Mouse (Mus musculus) activated CD4-positive, CD25-positive, alpha-beta regulatory T cell, adult 4 months (primary cell): ENCODE data around the gene Kctd19. TPM values are rescaled to one million over a fixed set of nuclear protein-coding genes. Genes with fewer than 3 reads are reported as not detected.
A peak's percentile ranks its signal among the peaks of the same experiment; 100 is the strongest.

Source experiments
- ATAC-seq: one replicate; pipeline ENCODE4 v1.8.0; 2017
- polyA plus RNA-seq, 2 experiments: library from polyadenylated mRNA; unstranded; fragments of 100-300 nt; shearing (Covaris generic); gene quantifications; one replicate each; pipeline ENCODE4 v1.2.1; 2017

The Kctd19 gene
- polyA plus RNA-seq, 2 experiments from 2014 or later: not detected

- ATAC-seq: no peak
These were observed 56.6 kb downstream of the Kctd19 start for GRCm38 (mm10) chr8:105356681-105357080.

GRCm38 (mm10) chr8:105355179-105356024 is 57.9 kb downstream of the Kctd19 start:
- no peak for ATAC-seq

GRCm38 (mm10) chr8:105354549-105354948 is 58.8 kb downstream of the Kctd19 start:
- ATAC-seq: no peak

GRCm38 (mm10) chr8:105353583-105354135 is 59.6 kb downstream of the Kctd19 start:
- no peak for ATAC-seq

GRCm38 (mm10) chr8:105350186-105350585 is 63.1 kb downstream of the Kctd19 start:
- no peak for ATAC-seq

GRCm38 (mm10) chr8:105349096-105349771 is 64.1 kb downstream of the Kctd19 start:
- no peak for ATAC-seq

- peak; percentile 3 for ATAC-seq
These were observed 64.7 kb downstream of the Kctd19 start, which contains the start of gene Slc9a5 for GRCm38 (mm10) chr8:105348450-105349095. Gene Slc9a5 (plus strand): TSS chr8:105348843.

- peak; percentile 89 for ATAC-seq
These were observed 65.7 kb downstream of the Kctd19 start, which contains the start of gene Fhod1 for GRCm38 (mm10) chr8:105347428-105348221. Gene Fhod1 (minus strand): TSS chr8:105347953.

- no peak for ATAC-seq
These were observed 66.5 kb downstream of the Kctd19 start for GRCm38 (mm10) chr8:105346611-105347427.

GRCm38 (mm10) chr8:105345061-105345975 is 68.0 kb downstream of the Kctd19 start:
- no peak for ATAC-seq

- no peak for ATAC-seq
These were observed 69.3 kb downstream of the Kctd19 start for GRCm38 (mm10) chr8:105343791-105344574.

- ATAC-seq: no peak
These were observed 70.5 kb downstream of the Kctd19 start for GRCm38 (mm10) chr8:105342768-105343167.

GRCm38 (mm10) chr8:105341399-105341798 is 71.9 kb downstream of the Kctd19 start:
- no peak for ATAC-seq

- no peak for ATAC-seq
These were observed 73.2 kb downstream of the Kctd19 start for GRCm38 (mm10) chr8:105339886-105340635.

- ATAC-seq: no peak
These were observed 74.3 kb downstream of the Kctd19 start for GRCm38 (mm10) chr8:105338992-105339391.

- no peak for ATAC-seq
These were observed 76.8 kb downstream of the Kctd19 start for GRCm38 (mm10) chr8:105336373-105337130.
